Mouse (Mus musculus): Measurements from ENCODE around the gene Mcoln2. TPM values are rescaled to one million over a fixed set of nuclear protein-coding genes. Genes with fewer than 3 reads are reported as not detected.
A peak's percentile ranks its signal among the peaks of the same experiment; 100 is the strongest.

Mcoln2 gene
- polyA plus RNA-seq (2012; rRNA removed): 3.2 and 3.5 TPM in 2 replicates

DNA sequence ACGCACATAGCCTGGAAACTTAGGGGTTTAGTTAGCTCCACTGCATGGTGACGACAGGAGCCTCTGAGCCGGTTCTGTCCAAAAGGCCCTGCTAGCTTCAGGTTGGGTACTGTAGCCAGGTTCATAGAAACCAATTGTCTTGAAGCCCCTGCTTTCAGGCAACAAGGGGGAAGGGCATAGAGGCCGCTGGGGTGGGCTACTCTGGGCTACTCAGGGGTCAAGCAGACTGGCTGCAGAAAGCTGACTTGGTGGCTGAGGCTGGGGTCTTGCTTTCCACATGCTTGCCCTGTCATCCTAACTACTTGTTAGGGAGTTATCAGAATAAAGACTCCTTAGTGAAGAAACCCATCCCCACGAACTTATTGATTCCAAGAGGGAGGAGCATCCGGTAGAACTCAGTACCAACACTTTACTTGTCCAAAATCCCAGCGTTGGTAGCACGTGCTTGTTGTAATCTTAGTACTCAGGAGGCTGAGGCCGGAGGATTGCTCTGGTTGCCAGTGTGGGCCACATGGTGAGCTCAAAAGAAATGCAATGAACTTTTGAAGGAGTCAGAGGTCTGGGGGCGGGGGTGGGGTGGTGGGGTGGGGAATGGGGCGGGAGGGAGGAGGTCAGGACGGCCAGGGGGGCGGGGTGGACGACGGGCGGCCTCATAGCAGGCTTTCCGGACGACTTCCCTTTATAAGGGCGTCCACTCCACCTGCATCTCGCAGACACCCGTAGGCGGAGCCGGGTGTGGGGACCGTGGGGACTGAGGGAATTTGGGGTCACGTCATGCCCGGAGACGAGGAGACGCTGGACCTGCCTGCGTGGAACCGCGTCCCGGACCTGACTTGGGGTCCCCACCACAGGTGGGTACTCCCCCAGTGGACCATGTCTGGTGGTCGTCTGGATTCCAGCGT, at the start of gene Mcoln2:
Gene Mcoln2 (plus strand): TSS at position 678 of the 902 bp plus-strand sequence.
- 17% methylated on average over 34 of the region's 34 CpGs for WGBS
- DNase-seq: no peak
- Histone ChIP-seq H3K4me1 (ENCODE audit: control insufficient read depth, insufficient read depth, low read length) (0 out of 2 replicates have a peak, but pooled peaks cover 4% of the 10 kb centered on the region), H3K36me3 (ENCODE audit: control insufficient read depth, insufficient read depth, low read length) (no peaks in the 10 kb centered on the region), H3K27me3 (replicated peaks; ENCODE audit: control insufficient read depth, insufficient read depth, low read length) (0 out of 2 replicates have a peak, but pooled peaks cover 2% of the 10 kb centered on the region), H3K27ac (ENCODE audit: insufficient read depth, low read depth, low read length) (no peak within 1 kb of the TSS), H3K4me3 (ENCODE audit: insufficient read depth, low read depth, low read length) (peak within 1 kb of the TSS; percentile 63)
- no peak for TF ChIP-seq CTCF (conservative IDR thresholded peaks at IDR 0.05; ENCODE audit: insufficient read depth, insufficient read length, low read depth, low read length)
- TF ChIP-seq POLR2A (IDR thresholded peaks at IDR 0.05; ENCODE audit: low read depth, low read length): no peak

DNA sequence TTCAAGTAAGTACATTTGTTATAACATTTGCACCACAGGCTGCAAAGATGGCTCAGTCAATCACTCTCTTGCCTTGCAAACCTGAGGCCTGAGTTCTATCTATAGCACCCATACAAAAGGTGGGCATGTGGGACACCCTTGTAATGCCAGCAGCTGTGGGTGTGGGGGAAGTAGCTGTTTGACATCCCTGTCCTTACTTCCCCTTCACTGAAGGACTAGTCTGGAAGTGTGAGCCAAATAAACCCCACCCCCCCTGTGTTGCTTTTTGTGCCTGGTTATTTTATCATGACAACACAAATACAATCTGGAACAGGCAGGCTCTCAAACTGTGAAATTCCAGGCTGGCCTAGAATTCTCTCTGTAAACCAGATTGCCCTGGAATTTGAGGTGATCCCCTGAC, 49.7 kb upstream of the Mcoln2 start:
- no peaks in the 10 kb centered on the region for H3K4me1 ChIP-seq (ENCODE audit: control insufficient read depth, insufficient read depth, low read length)
- no peak for DNase-seq
- no peaks in the 10 kb centered on the region for H3K36me3 ChIP-seq (ENCODE audit: control insufficient read depth, insufficient read depth, low read length)
- no peaks in the 10 kb centered on the region for H3K27me3 ChIP-seq (replicated peaks; ENCODE audit: control insufficient read depth, insufficient read depth, low read length)
- no peak for TF ChIP-seq CTCF (conservative IDR thresholded peaks at IDR 0.05; ENCODE audit: insufficient read depth, insufficient read length, low read depth, low read length)
- TF ChIP-seq POLR2A (IDR thresholded peaks at IDR 0.05; ENCODE audit: low read depth, low read length): no peak
- H3K4me3 ChIP-seq (ENCODE audit: insufficient read depth, low read depth, low read length): no peak overlapping the region
- H3K27ac ChIP-seq (ENCODE audit: insufficient read depth, low read depth, low read length): no peak overlapping the region

DNA sequence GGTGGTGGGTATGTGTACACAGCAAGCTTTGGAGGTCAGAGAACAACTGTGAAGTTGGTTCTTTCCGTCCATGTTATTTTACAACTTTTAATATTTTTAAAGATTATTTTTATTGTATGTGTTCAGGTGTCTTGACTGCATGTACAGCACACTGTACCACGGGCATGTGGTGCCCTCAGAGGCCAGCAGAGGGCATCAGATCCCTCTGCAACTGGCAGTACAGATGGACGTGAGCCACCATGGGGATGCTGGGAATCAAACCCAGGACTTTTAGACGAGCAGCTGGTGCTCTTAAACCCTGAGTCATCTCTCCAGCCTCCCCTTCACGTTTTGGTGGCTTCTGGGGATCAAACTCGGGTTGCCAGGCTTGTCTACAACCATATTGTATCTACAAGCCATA, 47.6 kb upstream of the Mcoln2 start:
- DNase-seq: no peak
- no peaks in the 10 kb centered on the region for H3K36me3 ChIP-seq (ENCODE audit: control insufficient read depth, insufficient read depth, low read length)
- 62% methylated on average over 6 of the region's 6 CpGs for WGBS
- H3K27me3 ChIP-seq (replicated peaks; ENCODE audit: control insufficient read depth, insufficient read depth, low read length): no peaks in the 10 kb centered on the region
- no peak for TF ChIP-seq POLR2A (IDR thresholded peaks at IDR 0.05; ENCODE audit: low read depth, low read length)
- TF ChIP-seq CTCF (conservative IDR thresholded peaks at IDR 0.05; ENCODE audit: insufficient read depth, insufficient read length, low read depth, low read length): peak; percentile 45
- no peak overlapping the region for H3K4me3 ChIP-seq (ENCODE audit: insufficient read depth, low read depth, low read length)
- H3K4me1 ChIP-seq (ENCODE audit: control insufficient read depth, insufficient read depth, low read length): peaks cover under 1% of the 10 kb centered on the region; the same call in 1 of the 2 replicates
- H3K27ac ChIP-seq (ENCODE audit: insufficient read depth, low read depth, low read length): no peak overlapping the region

DNA sequence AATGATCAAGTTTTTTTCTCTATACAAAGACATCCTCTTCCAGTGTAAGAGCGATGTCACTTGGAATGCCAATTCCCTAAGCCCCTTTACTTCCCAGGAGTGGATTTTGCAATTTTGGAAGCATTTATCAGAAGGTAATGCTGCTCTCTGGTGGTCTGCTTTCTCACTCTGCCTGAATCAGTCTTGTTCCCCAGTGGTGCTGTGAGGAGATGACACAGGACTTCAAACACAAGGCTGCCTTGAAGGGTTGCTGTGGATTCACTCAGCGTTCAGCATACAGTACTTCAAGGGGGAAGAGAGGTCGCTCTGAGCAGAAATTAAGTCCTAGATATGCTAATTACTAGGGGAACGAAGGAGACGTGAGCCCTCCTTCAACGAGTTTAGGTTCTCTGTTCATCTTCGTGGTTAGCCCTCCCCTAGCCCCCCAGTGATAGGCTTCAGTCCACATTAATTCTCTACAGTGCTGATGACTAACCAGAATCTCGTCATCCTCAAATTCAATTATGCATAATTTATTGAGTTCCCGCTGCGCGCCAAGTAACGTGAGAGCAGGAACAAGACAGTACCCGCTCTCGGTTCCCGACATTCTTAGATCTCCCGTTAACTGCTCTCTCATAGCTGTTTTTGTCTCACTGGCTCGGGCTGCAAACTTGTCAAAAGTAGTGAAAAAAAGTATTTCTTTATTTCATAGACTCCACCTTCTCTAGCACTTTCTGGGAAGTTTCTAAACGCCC, 42.4 kb upstream of the Mcoln2 start:
- Histone ChIP-seq H3K36me3 (ENCODE audit: control insufficient read depth, insufficient read depth, low read length) (no peaks in the 10 kb centered on the region), H3K27ac (ENCODE audit: insufficient read depth, low read depth, low read length) (no peak overlapping the region), H3K4me1 (ENCODE audit: control insufficient read depth, insufficient read depth, low read length) (peaks cover 3% of the 10 kb centered on the region; the same call in 1 of the 2 replicates), H3K4me3 (ENCODE audit: insufficient read depth, low read depth, low read length) (peak overlapping the region; percentile 38; the same call in 1 of the 2 replicates), H3K27me3 (replicated peaks; ENCODE audit: control insufficient read depth, insufficient read depth, low read length) (no peaks in the 10 kb centered on the region)
- TF ChIP-seq POLR2A (IDR thresholded peaks at IDR 0.05; ENCODE audit: low read depth, low read length) (no peak), CTCF (conservative IDR thresholded peaks at IDR 0.05; ENCODE audit: insufficient read depth, insufficient read length, low read depth, low read length) (no peak)
- DNase-seq: peak; percentile 9
- 6% methylated on average over 18 of the region's 18 CpGs for WGBS

DNA sequence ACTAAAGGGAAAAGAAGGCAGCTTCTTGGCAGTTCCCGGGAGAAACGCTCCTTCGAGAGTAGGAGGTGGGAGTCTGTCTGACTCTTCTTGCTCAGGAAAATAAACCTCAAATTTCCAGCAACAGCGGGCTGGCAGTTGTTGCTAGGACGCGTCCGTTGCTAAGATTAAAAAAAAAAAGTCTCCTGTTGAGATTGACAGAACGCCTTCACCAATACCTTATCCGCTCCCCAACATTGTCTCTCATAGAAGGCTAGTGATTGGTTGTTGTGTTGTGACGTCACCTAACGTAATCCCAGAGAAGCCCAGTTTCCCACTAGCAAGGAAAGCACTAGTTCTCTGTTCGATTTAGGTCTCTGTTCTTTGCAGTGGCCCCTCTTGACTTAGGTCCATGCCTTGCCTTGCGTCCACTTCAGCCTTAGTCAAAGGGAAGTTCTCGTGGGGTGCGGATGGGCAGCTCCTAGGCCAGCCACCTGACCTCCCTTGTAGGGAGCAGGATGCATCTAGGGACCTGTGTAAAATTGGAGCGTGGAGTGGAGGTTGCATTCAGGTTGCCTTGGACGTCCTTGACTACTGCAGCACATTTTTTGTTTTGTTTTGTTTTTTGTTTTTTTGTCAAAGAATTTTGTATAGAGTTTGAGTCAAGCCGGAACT, 41.6 kb upstream of the Mcoln2 start, which contains the start of gene Wdr63:
Gene Wdr63 (minus strand): TSS at position 210 of the 651 bp plus-strand sequence.
- Histone ChIP-seq H3K4me3 (ENCODE audit: insufficient read depth, low read depth, low read length) (peak within 1 kb of the TSS; percentile 38), H3K27me3 (replicated peaks; ENCODE audit: control insufficient read depth, insufficient read depth, low read length) (no peaks in the 10 kb centered on the region), H3K36me3 (ENCODE audit: control insufficient read depth, insufficient read depth, low read length) (no peaks in the 10 kb centered on the region), H3K27ac (ENCODE audit: insufficient read depth, low read depth, low read length) (no peak within 1 kb of the TSS), H3K4me1 (ENCODE audit: control insufficient read depth, insufficient read depth, low read length) (peaks cover 3% of the 10 kb centered on the region; the same call in 1 of the 2 replicates)
- peak; percentile 77 for DNase-seq
- TF ChIP-seq POLR2A (IDR thresholded peaks at IDR 0.05; ENCODE audit: low read depth, low read length) (no peak), CTCF (conservative IDR thresholded peaks at IDR 0.05; ENCODE audit: insufficient read depth, insufficient read length, low read depth, low read length) (no peak)
- WGBS: 16% methylated on average over 18 of the region's 18 CpGs

DNA sequence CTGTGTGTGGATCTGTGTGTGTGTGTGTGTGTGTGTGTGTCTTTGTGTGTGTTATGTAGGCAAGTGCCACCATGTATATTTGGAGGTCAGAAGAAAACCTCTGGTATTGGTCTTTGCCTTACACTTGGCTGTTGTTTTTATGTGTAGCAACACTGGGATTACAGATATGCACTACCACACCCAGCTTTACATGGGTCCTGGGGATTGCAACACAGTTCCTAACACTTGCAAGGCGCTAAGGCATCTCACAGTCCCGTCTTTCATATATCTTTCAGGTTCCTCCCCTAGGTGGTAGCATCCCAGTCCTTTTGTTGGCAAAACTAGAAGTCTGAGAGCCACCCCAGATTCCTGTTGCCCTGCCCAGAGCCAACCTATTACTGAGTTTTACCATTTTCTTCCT, 40.7 kb upstream of the Mcoln2 start:
- no peak for TF ChIP-seq CTCF (conservative IDR thresholded peaks at IDR 0.05; ENCODE audit: insufficient read depth, insufficient read length, low read depth, low read length)
- TF ChIP-seq POLR2A (IDR thresholded peaks at IDR 0.05; ENCODE audit: low read depth, low read length): no peak
- Histone ChIP-seq H3K36me3 (ENCODE audit: control insufficient read depth, insufficient read depth, low read length) (no peaks in the 10 kb centered on the region), H3K4me3 (ENCODE audit: insufficient read depth, low read depth, low read length) (no peak overlapping the region), H3K27me3 (replicated peaks; ENCODE audit: control insufficient read depth, insufficient read depth, low read length) (no peaks in the 10 kb centered on the region), H3K27ac (ENCODE audit: insufficient read depth, low read depth, low read length) (no peak overlapping the region), H3K4me1 (ENCODE audit: control insufficient read depth, insufficient read depth, low read length) (peaks cover 3% of the 10 kb centered on the region; the same call in 1 of the 2 replicates)
- no peak for DNase-seq
- 70% methylated on average over 2 of the region's 2 CpGs for WGBS
